Mouse (Mus musculus): Measurements from ENCODE around the gene Nanos3. TPM values are rescaled to one million over a fixed set of nuclear protein-coding genes. Genes with fewer than 3 reads are reported as not detected.

Gene Nanos3
- polyA plus RNA-seq, 1 experiment = not detected

DNA sequence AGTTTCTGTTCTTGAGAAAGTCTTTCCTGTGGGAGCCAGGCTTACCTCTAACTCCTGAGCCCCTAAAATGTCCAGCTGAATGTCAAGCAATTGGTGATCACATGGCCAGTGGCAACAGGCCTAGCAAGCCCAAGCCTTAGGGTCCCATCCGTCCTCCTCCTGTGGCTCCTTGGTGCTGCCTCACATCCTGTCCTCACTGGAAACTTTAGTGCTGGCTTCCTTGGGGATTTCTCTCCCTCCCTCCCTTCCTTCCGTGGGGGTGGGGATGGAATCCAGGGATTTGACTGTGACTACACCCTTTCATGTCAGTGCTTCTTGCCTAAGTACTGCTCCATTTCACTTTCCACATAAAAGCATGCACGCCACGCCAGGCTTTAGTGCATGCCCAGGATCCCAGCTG, 4.6 kb upstream of the Nanos3 start:
- peaks cover 21% of the 10 kb centered on the region for H3K4me1 ChIP-seq (ENCODE audit: control insufficient read depth, insufficient read depth, low read length)
- whole genome bisulfite sequencing = 74% methylated on average over 4 of the region's 4 CpGs
- no peak for TF ChIP-seq POLR2A (IDR thresholded peaks at IDR 0.05; ENCODE audit: insufficient read depth, low read depth, low read length)
- no peak for TF ChIP-seq CTCF (IDR thresholded peaks at IDR 0.05; ENCODE audit: insufficient read depth, low read depth, low read length)
- no peak overlapping the region for H3K27ac ChIP-seq (ENCODE audit: insufficient read depth, low read depth, low read length)
- H3K4me3 ChIP-seq (ENCODE audit: insufficient read depth, low read depth, low read length) = no peak overlapping the region

DNA sequence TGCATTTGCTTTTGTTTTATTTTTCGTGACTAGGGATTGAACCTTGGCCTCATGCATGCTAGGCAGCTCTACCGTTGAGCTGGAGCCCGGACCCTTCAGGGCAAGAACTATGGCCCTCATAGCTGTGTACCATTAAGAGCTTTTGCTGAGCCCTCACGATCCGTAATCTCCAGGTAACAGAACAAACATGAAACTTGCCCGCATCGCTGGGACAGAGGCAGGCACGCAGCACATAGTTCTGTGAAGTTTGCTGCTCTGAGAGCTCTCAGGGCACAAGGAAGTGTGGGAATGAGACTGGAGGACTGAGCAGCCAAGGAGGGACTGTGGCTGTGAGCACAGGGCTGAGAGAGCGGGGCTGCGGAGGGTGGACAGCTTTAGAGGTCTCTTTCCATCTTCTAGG, 3.7 kb upstream of the Nanos3 start:
- Histone ChIP-seq H3K4me1 (ENCODE audit: control insufficient read depth, insufficient read depth, low read length) (peaks cover 26% of the 10 kb centered on the region), H3K27ac (ENCODE audit: insufficient read depth, low read depth, low read length) (no peak overlapping the region), H3K4me3 (ENCODE audit: insufficient read depth, low read depth, low read length) (no peak overlapping the region)
- TF ChIP-seq POLR2A (IDR thresholded peaks at IDR 0.05; ENCODE audit: insufficient read depth, low read depth, low read length) (no peak), CTCF (IDR thresholded peaks at IDR 0.05; ENCODE audit: insufficient read depth, low read depth, low read length) (no peak)
- WGBS = 92% methylated on average over 10 of the region's 10 CpGs

DNA sequence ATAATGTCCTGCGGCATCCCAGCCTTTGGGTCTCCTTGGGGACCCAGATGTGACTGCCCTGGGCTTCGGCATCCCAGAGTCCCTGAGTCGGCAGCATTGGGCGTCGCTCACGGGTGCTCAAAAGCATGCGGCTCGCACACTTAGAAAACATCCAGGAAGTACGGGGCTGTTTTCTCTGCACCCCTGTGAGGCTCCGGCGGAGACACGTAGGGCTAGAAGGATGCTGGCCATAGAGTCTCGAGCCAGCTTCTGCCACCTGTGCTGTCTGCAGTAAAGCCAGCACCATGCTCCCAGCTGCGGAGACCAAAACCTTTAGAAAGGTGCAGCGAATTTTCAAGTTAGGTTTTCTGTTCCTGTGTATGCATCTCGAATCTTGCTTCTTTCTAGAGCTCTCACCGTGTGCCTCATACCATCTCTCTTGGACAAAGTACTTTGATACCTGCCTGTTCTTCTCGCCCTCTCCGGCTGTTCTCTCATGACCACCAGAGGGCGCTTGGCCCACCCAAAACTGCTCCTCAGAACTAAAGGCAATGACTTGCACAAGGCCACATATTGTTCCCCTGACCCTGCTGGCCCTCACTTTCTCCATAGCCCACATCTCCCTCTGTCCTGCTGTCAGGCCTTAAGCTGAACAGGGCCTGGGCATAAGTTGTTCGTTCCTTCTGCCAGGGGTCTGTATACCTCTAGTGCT, 2.2 kb upstream of the Nanos3 start:
- H3K4me1 ChIP-seq (ENCODE audit: control insufficient read depth, insufficient read depth, low read length) = peaks cover 23% of the 10 kb centered on the region
- H3K4me3 ChIP-seq (ENCODE audit: insufficient read depth, low read depth, low read length) = peak overlapping the region; percentile 26
- H3K27ac ChIP-seq (ENCODE audit: insufficient read depth, low read depth, low read length) = no peak overlapping the region
- no peak for TF ChIP-seq POLR2A (IDR thresholded peaks at IDR 0.05; ENCODE audit: insufficient read depth, low read depth, low read length)
- TF ChIP-seq CTCF (IDR thresholded peaks at IDR 0.05; ENCODE audit: insufficient read depth, low read depth, low read length) = peak; percentile 39
- WGBS = 9% methylated on average over 21 of the region's 21 CpGs

DNA sequence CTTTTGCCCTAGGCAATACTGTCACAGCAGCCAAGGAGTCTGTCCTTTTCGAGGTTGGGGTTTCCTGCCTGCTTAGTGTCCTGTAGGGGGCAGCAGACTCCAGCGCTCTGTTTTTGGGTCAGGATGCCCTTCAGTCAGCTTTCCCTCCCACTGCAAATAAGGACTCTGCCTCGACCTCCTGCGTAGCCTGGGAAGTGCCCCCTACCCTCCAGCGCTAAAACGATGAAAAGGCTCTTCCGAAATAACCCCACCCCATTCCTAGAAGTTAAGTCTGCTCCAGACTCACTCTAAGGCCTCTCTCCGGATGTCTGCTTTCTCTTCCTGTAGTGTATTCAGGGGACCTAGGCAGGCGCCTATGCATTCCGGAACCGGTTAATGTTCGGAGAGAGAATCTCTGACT, 1.5 kb upstream of the Nanos3 start:
- WGBS = 1% methylated on average over 12 of the region's 12 CpGs
- Histone ChIP-seq H3K27ac (ENCODE audit: insufficient read depth, low read depth, low read length) (no peak overlapping the region), H3K4me1 (ENCODE audit: control insufficient read depth, insufficient read depth, low read length) (peaks cover 16% of the 10 kb centered on the region), H3K4me3 (ENCODE audit: insufficient read depth, low read depth, low read length) (peak overlapping the region; percentile 26)
- TF ChIP-seq POLR2A (IDR thresholded peaks at IDR 0.05; ENCODE audit: insufficient read depth, low read depth, low read length) (no peak), CTCF (IDR thresholded peaks at IDR 0.05; ENCODE audit: insufficient read depth, low read depth, low read length) (peak; percentile 80)

DNA sequence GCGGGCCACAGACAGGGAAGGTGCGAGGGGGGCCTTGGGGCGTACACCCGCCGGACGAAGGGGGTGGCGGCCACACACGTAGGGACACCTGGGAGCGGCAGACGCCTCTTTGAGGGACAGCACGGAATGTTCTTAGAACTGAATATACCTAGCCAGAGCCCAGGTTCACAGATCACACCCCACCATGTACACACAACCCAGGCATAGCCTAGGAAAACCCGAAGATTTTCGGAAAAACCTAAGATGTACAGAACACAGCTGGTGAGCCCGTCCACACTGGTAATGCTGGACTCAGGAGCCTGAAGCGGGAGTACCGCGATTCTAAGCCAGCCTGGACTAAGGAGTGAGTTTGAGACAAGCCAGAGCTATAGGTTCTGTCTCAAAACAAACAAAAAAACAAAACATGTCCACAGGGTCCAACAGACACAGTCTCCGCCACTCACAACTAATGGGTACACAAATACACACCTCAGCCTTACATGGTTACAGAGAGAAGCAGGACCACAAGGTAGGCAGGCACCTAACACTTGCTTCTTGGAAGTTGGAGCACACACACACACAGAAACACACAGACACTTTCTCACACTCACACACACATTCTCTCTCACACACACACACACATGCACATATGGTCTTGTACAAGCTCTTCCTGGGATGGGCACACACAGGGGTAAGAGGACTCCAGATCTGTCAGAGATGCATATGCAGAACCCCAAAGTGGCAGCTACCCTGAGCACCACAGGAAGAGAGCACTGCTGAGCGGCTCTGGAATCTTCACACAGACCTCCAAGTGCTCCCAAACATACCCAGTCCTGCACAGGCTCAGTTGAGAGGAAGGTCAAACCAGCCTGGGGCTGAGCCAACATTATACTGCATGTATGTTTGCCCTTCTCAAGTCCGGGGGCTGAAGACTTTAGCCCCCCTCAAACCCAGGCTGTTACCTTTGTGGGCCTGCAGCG, 653 bp downstream of the Nanos3 start:
- WGBS = 20% methylated on average over 21 of the region's 21 CpGs
- Histone ChIP-seq H3K27ac (ENCODE audit: insufficient read depth, low read depth, low read length) (no peak overlapping the region), H3K4me1 (ENCODE audit: control insufficient read depth, insufficient read depth, low read length) (peaks cover 27% of the 10 kb centered on the region), H3K4me3 (ENCODE audit: insufficient read depth, low read depth, low read length) (peak overlapping the region; percentile 91)
- TF ChIP-seq POLR2A (IDR thresholded peaks at IDR 0.05; ENCODE audit: insufficient read depth, low read depth, low read length) (no peak), CTCF (IDR thresholded peaks at IDR 0.05; ENCODE audit: insufficient read depth, low read depth, low read length) (no peak)

DNA sequence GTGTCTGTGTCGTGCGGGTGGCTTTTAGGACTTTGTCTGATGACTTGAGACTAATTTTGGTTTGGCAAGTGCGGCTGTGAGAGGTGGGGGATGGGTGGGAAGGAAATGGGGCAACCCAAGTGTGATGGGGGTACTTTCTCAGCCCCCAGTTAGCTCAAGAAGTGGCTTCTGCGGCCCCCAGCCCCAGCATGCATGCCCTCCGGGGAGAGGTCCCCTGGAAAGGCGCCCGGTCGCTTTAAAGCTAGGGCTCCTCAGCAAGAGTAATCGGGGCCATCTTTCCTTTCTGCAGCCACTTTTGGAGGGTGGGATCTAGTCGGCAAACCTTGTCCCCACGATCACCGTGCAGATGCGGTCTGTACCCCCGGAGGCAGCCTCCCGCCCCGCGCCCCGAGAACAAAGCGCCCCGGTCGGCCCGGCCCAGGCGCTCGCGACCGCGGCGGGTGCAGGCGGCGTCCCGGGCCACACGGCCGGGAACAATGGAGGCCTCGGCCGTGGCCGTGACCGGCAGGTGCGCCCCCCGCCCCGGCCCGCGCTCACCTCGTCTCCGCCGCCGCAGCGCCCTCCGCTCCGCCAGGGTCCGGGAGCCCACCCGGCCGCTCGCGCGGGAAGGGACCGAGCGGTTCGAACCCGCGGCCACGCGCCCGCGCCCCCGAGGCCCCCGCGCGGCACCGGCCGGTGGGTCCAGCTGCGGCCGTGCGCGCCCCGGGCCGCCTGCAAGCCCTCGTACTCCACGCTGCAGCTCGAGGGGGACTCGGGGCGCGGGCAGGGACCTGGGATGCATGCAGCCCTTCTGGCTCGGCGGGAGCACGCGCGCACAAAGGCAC, 1.5 kb downstream of the Nanos3 start:
- TF ChIP-seq CTCF (IDR thresholded peaks at IDR 0.05; ENCODE audit: insufficient read depth, low read depth, low read length) (no peak), POLR2A (IDR thresholded peaks at IDR 0.05; ENCODE audit: insufficient read depth, low read depth, low read length) (no peak)
- no peak overlapping the region for H3K27ac ChIP-seq (ENCODE audit: insufficient read depth, low read depth, low read length)
- H3K4me1 ChIP-seq (ENCODE audit: control insufficient read depth, insufficient read depth, low read length) = peaks cover 27% of the 10 kb centered on the region
- H3K4me3 ChIP-seq (ENCODE audit: insufficient read depth, low read depth, low read length) = peak overlapping the region; percentile 91
- WGBS = 1% methylated on average over 83 of the region's 87 CpGs

DNA sequence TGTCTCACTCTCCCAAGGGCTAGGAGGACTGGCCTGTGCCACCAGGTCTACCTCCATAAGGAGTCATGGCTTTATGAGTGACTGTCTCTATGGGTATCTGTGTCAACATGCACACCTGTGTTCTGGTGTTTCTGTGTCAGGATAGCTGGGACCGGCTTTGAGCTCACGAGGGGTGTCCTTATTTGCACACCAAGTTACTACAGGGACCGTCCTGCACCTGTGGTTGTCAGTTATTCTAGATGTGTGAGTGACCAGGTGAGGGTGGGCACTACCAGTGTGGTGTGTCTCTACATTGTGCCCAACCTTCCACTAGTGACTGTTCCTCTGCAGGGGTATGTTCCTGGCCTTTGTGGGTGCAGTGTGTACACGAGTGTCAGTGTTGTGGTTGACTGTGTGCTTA, 2.2 kb downstream of the Nanos3 start:
- H3K4me1 ChIP-seq (ENCODE audit: control insufficient read depth, insufficient read depth, low read length) = peaks cover 27% of the 10 kb centered on the region
- TF ChIP-seq CTCF (IDR thresholded peaks at IDR 0.05; ENCODE audit: insufficient read depth, low read depth, low read length) = no peak
- no peak for TF ChIP-seq POLR2A (IDR thresholded peaks at IDR 0.05; ENCODE audit: insufficient read depth, low read depth, low read length)
- 56% methylated on average over 4 of the region's 4 CpGs for WGBS
- peak overlapping the region; percentile 91 for H3K4me3 ChIP-seq (ENCODE audit: insufficient read depth, low read depth, low read length)
- H3K27ac ChIP-seq (ENCODE audit: insufficient read depth, low read depth, low read length) = no peak overlapping the region

DNA sequence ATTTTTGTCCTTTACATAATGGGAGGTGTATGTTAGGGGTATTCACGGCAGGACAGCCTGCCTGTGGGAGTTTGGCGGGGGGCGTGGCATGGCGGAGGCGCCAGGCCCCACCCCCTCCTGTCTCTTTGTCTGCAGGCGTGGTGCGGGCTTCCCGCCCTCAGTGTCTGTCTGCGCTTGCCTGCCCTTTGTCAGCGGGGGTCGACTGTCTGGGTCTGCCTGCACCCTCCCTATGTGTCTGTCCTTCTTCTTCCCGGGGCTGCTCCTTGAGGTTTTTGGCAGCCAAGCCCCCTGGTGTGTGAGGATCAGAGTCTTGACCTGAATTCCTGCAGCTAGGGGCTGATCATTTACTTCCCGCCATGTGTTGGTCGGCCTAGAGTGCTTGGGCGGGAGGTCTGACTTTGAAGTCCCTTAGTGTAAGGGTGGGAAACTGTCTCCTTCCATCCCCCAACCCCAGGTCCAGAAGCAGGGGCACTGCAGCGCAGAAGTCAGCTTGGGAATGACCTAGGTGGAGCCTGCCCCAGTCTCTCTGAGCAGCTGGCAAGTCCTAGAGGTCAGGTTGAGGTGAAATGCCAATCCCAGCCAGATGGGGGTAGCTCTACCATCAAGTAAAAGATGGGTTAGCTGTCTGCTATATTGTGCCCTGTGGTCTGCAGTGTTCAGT, 4.4 kb downstream of the Nanos3 start:
- Histone ChIP-seq H3K4me1 (ENCODE audit: control insufficient read depth, insufficient read depth, low read length) (peaks cover 22% of the 10 kb centered on the region), H3K4me3 (ENCODE audit: insufficient read depth, low read depth, low read length) (no peak overlapping the region), H3K27ac (ENCODE audit: insufficient read depth, low read depth, low read length) (no peak overlapping the region)
- no peak for TF ChIP-seq POLR2A (IDR thresholded peaks at IDR 0.05; ENCODE audit: insufficient read depth, low read depth, low read length)
- TF ChIP-seq CTCF (IDR thresholded peaks at IDR 0.05; ENCODE audit: insufficient read depth, low read depth, low read length) = no peak
- 13% methylated on average over 16 of the region's 16 CpGs for WGBS
